Mouse (Mus musculus) skeletal muscle tissue, adult 2 months (tissue): ENCODE results near the gene Akr1c13.
"Not testable (repeated sequence)": the region's sequence is repeated elsewhere in the genome, so short reads cannot be mapped to it uniquely, and the experiment has no call there.

ENCODE experiments used
- DNase-seq: peaks from one replicate; pipeline ENCODE4 v3.0.0-alpha.2; 2012; ENCODE audit warnings: low read depth, low spot score

Akr1c13 gene

DNA sequence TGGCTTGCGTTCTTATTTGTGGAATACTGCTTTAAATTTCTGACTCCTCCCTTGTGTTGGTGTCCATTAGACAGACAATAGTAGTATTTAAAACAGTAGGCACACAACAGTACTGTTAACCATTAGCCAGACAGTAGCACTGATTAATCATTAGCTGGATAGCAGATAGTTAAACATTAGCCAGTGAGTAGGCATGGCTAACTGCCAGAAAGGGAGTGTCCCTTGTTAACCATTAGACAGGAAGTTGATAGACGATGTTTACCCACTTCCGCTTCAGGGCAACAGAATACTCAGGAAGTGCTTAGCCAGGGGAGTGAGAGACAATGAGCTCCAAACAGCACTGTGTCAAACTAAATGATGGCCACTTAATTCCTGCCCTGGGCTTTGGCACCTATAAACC is at the start of gene Akr1c13:
Akr1c13 (plus strand) TSS at position 247 of the 400 bp plus-strand sequence.
- DNase-seq, result no peak

DNA sequence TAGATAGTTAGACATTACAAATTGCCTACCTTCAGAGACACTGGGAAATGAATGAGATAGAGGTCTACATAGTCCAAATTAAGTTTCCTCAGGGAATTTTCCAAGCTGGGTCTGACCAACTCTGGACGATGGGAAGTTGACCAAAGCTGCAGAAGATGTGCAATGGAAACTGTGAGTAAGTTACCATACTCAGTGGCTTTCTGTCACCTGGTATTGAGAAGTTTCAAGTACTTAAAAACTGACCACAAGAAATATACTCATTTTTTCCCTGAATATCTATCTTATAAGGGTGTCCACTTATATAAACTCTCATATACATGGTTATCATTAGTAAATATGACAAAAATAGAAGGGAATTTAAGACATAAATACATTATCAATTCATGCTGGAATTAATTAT is 46.7 kb upstream of the Akr1c13 start:
- DNase-seq, result no peak

DNA sequence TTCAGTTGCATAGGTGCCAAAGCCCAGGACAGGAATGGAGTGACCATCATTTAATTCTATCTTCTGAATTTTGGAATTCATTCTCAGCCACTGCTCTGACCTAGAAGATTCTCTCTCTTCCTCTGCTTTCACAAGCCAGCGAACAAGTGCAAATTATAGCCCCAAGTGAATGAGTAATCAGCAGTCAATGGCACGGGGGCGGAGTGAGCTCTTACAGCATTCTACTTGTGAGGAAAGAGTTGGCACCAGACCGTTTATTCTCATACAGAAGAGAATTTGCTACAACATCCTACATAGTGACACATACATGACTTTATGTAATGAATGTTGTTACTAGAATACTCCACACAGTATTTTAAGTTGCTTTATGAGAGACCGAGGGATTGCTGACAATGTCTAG is 40.4 kb upstream of the Akr1c13 start, which contains the start of gene Akr1c18:
Akr1c18 (minus strand) TSS at position 137 of the 400 bp plus-strand sequence.
- no peak for DNase-seq

DNA sequence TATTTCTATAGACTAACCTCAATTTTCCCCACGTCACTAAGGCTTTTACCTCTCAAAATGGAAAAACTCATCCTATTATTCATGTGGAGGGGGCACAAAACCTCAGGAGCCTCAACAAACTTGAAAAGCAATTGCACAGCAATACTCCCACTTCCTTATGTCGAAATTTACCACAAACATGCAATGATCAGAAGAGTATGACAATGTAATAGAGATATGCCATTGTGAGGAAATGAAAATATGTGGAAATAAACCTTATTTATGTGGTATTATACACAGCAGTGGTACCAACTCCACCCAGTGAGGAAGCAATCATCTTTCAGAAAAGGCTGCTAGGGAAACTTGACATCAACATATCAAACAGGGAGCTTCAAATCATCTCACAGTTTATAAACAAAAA is 38.0 kb upstream of the Akr1c13 start:
- DNase-seq, result no peak

DNA sequence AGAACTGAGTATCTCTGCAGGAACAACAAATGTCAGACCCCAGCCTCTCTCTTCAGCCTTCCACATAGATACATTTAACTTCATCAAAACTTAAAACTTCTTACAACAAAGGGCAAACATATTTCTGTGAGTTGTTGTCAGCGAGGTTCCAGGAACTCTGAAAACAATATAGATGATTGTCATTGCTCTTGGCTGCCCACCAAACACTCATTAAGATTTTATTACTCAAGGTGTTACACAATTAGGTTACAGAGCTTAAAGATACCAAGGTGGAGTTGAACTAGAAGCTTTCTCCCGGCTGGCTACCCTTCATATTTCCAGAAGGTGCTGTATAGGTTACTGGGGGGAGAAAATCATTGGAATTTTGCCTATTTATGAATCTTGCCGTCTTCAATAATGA is 37.4 kb upstream of the Akr1c13 start:
- DNase-seq, result no peak

DNA sequence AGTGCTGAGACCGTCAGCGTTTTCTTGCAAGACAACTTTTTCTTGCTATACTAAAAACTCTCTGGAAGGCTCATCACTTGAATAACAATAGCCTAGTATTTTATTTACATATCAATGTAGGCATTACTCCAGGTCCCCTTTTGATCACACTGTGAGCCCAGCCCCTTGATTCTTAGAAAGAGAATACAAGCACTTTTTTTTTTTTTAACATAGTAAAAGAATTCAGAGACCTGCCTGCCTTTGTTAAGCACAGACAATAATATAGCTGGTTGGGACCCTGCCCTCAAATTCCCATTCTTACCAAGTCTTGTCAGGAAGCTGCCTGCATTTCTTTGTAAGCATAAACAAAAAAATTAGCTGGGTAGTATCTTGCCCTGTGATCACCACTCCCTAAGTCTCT is 35.7 kb upstream of the Akr1c13 start:
- no peak for DNase-seq

DNA sequence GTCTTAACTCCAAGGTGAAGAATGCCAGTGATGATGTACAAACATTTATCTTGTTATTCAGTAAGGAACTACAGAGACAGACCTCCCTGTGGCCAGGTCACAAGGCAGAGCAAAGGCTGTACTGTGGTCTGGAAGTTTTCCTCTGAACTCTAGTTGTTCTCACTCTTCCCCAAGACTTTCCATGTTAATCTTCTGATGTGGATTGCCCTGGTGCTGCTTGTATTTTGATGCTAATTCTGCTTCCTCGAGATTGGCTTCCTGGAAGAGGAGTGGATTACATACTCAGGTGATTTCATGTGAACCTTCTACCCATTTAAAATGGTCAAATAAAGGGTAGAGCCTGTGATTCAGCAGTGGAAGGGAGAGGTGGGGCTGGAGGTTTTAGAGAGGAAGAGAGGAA is 22.9 kb upstream of the Akr1c13 start:
- no peak for DNase-seq

DNA sequence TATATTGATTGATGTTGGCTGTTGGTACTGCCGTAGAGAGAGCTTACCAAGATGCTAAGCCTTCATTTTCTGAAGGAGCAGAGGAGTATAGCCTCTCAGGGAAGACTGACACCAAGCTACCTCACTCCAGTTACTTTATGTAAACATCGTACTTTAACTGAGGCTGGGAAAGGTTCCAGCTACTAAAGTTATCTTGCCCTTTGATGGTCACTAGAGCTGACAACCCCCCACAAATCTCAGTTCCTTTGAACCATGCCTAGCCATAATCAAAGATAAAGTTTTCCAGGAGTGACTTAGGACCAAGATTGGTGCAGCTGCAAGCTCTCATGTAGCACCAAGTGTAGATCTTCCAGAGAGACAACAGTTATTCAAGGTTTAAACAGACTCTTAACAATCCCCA is 18.0 kb upstream of the Akr1c13 start:
- no peak for DNase-seq

DNA sequence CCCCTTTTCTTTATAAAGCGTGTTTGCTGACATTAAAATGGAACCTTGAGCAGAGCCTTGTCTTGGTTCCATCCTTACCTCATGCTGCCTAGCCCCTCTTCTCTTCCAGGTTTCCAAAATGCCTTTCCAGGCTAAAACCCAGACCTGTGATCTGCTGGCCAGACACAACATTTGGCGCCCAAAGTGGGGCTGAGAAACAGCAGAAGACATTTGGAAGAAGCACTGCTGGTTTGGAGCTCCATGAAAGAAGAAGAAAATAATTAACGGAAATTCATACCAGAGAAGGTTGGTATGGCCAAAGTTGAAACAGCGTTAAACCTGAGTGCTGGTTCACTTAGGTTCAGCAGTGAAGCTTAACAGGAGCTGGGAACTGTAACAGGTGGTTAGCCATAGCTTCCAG is 9.6 kb upstream of the Akr1c13 start:
- not testable (repeated sequence) for DNase-seq

DNA sequence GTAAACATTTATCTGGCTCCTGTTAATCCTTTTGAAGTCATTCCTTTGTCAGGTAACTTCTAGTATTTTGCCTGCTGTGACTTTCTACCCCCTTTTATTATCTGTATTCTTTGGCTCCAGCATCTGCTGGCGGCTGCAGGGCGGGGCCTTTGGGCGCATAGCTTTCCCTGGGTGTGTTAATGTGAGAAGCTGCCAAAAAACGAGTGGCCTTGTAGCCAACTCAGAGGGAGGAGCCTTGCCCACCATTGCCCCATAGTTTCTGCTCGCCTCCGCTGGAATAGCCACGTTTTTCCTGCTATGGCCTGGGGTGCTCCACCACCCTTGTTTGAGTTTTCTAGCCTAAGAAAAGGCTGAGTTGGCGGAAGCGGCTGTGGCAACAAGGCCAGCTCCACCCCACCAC is 7.8 kb upstream of the Akr1c13 start:
- no peak for DNase-seq

DNA sequence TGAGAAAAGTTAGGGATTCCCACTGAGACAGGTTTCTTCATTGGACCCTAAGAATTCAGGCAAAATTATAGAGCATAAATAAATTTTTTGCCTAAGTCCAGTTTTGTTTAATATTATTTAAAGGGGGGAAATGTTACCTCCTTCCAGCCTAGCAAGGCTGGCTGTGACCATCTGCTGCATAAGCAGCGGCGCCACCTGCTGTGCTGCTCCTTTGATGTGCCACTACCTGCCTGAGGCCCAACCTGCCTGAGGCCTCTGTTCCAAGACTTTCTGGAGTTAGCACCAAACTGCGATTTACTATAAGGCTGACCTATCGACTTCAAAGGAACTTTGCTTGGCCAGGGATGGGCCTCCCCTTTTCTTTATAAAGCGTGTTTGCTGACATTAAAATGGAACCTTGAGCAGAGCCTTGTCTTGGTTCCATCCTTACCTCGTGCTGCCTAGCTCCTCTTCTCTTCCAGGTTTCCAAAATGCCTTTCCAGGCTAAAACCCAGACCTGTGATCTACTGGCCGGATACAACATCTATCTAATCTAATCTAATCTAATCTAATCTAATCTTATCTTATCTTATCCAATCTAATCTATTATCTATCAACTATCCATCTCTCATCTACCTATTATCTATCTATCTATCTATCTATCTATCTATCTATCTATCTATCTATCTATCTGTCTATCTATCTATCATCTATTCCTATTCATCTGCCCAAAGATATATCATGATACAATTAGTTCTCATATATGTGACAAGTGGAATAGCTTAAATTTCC is 4.1 kb upstream of the Akr1c13 start:
- not testable (repeated sequence) for DNase-seq

DNA sequence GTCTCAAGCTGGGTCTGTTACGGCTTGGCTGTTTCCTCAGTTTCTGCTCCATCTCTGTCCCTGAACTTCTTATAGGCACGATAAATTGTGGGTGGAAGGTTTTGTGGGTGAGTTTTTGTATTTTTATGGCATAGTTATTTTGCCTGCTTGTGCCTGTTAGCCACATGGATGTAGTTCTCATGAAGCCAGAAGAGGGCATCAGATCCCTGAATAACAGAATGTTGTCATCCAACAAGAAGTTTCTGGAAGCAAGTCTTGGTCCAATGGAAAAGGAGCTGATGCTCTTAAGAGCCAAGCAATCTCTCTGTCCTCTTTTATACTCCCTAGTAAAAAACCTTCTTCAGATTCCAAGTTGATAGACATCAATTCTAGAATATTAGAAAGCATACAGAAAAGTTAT is 2.8 kb upstream of the Akr1c13 start:
- DNase-seq, result no peak

DNA sequence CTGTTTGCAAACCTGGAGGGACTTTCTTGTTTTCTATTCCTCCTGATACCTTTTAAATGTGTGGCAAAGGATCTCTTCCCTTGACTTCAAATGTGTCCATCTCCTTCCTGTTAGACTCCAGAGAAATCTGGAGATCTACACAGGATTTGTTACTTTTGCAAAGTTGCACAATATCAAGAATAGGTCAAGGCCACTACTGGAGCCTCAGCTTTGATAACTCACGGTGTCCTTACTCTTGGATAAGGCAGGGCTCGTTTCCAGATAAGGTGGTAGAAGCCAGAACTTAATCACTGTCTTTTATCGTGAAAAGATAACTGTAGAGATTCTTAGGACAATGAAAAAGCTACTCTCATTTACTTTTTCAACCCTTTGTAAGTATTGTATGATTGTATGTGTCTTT is 1.6 kb downstream of the Akr1c13 start:
- no peak for DNase-seq

DNA sequence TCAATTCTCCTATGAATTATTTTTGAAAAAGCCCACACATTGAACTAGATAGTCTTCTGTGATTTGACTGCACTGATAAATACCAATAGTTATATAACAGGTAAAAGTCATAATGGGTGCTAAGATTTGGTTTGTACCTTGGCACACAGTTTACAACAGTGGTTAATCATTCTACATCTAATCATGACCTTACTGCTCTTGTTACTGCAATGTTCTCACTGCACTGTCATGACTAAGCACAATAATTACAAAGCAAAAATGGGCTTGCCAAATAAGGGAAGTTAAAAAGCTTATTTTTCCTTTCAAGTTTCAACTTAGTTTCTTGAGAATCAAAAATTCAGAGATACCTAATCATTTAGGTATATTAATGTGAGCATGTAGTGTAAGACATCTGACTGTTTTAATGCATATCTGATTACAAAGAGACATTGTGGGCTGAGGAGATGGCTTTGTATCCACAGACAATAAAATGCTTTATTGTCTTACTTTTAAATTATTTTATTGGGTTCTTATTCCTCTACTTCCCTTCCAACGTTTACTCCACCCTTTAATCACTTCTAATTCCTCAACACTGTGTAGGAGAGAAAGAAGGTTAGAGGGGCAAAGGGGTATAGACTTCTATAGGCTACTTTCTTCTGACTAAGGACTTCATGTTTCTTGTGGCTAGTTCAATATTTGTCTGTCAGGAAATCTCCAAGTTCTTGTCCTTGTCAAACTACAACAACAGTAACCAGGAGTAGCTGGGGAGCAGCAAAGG is 15.4 kb downstream of the Akr1c13 start:
- no peak for DNase-seq

DNA sequence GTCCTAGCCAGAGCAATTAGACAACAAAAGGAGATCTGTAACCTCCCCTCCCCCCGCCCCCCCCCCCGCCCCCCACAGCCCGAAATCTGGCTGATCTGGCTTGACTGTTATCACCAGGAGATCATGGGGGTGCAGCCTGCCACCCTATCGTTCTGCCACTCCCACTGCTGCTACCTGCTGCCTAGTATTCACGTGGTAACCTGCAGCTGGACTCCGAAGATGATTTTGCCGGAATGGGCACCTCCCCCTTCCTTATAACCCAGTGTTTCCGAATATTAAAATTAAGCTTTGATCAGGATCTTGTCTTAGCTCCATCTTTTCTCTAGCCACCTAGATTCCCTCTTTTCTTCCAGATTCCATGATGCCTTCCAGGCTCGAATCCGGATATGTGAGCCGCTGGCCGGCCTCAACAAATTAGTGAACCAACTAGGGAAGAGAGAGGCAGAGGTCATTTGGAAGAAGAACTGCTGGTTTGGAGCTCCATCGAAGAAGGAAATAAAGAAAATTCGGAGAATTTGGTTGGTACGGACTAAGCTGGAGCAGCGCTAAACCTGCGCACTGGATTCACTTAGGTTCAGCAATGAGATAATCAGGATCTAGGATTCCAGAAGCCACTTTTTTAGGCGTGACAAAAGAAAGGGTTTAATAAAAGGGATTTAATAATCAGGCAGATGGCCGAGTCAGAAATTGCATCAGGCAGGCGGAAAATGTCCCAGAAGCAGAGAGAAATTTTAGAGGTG is 20.8 kb downstream of the Akr1c13 start:
- no peak for DNase-seq

DNA sequence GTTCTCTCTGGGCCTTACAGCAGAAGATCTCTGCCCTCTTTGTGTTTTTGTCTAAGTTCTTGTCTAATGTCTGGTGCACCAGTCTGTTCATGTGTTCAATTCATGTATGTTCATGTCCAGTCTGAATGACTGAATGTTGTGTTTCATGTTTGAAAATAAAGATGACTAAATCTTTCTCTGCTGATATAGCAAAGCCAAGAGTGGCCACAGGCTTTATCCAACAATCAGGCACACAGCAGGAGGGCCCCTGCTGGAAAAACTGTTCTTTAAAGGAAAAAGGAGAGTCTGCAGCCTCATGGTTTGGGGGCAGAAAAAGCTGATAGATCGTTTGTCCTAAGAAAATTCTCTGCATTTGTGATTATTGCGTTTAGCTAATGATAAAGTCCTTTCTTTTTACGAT is 21.4 kb downstream of the Akr1c13 start:
- DNase-seq, result no peak

DNA sequence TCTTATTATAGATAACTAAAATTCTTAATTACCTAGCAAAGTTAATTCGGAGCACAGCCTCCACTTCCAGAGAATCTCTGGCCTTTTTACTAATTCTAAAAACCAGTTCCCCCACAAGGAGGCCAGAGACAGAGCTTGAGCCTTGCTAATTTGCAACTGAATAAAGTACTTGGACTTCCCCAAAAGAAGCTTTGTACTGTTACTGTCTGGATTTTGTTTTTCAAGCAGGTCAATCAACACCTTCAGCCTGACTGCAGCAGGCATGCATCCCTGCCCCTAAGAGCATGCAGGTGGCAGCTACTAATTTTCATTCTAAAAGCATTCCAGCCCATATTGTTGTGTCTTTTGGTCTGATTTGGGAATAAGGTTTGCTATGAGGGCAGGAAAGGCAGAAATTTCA is 24.5 kb downstream of the Akr1c13 start:
- DNase-seq, result not testable (repeated sequence)

DNA sequence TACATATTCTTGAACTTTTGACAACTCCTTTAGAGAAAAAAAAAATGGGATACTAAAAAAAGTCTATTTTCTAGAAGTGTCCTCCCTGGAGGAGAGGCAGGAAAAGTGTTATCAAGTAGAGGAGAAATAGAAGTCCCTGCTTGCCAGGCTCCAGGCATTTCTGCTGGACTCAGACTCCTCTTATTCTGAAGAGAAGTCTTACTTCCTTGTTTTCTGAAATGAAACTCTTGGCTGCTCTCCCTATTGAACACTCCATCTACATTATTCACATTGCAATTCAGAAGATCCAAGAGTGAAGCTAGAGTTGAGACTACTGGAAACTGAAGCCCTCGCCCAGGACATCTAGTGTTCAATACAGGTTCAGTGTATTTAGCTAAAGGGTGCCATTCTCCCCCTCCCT is 37.5 kb downstream of the Akr1c13 start, which contains the start of gene Akr1c19:
Akr1c19 (plus strand) TSS at position 260 of the 400 bp plus-strand sequence.
- DNase-seq, result no peak

DNA sequence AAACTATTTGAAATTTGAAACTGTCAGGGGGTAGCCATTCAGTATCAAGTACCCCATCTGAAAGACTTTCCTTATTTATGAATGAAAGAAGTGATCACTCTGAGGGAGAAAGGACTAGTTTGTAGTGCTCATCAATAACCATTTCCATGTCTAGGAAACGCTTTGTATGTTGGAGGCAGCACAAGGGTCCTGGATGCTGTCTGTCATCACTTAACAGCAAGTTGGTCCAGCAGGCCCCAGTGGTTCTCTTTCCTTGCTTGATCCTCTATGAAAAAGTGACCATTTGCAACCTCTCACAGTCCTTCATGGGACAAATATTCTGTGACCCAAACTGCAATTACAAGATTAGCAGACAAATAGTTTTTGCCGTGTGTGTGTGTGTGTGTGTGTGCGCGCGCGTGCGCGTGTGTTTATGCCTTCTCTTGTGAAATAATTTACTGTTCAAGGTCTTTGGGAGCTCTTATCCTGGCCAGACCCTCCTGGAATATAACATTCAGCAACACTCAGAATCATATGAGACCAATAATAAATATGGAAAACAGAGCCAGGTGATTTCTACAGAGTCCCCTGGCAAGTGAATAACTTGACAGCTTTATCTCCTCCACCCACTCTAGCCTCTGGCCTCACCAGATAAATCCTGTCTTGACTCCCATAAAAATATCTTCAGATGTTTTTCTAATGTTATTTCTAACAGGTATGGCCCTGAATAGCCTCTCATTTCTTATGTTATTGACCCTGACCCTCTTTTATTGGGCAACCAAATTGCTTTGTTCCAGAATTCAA is 40.1 kb downstream of the Akr1c13 start:
- DNase-seq, result no peak

DNA sequence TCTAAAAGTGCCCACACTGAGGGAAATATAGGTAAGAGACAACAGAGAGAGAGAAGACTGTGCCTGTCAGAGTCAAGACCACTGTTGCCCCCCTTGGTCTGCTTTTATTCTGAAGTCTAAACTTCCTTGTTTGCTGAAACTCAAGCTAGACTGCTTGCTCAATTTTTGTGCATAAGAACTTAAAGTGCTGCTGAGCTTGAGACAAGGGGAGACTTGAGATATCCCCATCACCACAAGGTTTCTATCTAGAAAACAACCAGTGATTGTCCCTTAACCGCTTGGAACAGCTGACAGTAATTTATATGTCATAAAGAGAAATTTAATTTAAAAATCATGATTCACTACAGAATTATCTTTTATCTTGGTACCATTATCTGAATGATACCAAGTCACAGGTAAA is 42.2 kb downstream of the Akr1c13 start:
- DNase-seq, result no peak

DNA sequence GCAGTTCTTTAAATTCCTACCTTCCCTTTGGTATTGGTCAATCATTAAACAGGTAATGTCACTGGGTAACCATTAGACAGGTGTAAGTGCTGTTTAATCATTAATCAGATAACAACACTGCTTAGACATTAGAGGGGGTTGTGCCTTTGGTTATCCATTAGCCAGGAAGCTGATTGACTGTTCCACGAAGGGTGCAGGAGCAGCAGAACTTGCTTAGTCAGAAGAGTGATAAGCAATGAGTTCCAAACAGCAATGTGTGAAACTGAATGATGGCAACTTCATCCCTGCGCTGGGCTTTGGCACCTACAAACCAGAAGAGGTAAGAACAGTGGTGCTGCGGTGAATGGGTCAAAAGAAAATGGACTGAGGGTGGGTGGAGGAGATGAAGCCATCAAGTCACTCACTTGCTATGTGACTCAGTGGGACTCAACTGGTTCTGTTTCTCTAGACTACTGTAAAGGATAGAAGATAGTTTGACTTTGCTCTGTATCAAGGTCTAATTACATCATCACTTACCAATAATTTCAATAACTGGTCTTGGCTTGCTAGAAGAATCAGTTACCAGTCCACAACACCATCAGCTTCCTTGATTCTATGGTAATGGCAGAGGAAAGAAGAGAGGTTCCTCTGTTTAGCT is 42.7 kb downstream of the Akr1c13 start:
- DNase-seq, result no peak
